9 mouse cellular contexts compared by ENCODE assay signal in genomic region chr1:135698451-135698921, GRCm38 (mm10). TPM values are rescaled to one million over a fixed set of nuclear protein-coding genes. Genes with fewer than 3 reads are reported as not detected.
A peak's percentile ranks its signal among the peaks of the same experiment; 100 is the strongest.
DNase-seq lines count a peak whose midpoint lies in the region; ATAC-seq lines count a peak whose summit lies in the region.
"Had no signal": no experiment of that assay in that cellular context is flagged by ENCODE, and none has a peak within 500 bp of the region (broad histone marks: within the 10 kb centered on the region; RNA-seq: fewer than 3 reads in every experiment).

No protein-coding gene starts in this region.

- H3K27ac ChIP-seq in kidney, embryonic 15.5 days: peak overlapping the region; percentile 51; the same call in 1 of the 2 replicates
- peak overlapping the region; percentile 44 for H3K27ac ChIP-seq in embryonic facial prominence, embryonic 13.5 days
- no peak overlapping the region for H3K27ac ChIP-seq in intestine, embryonic 15.5 days
- H3K27ac ChIP-seq in neural tube, embryonic 14.5 days (ENCODE audit: low read depth, low read length): no peak overlapping the region

- peaks cover 3% of the 10 kb centered on the region; the same call in 1 of the 2 replicates for H3K27me3 ChIP-seq in kidney, embryonic 15.5 days
- peaks cover 5% of the 10 kb centered on the region; the same call in 1 of the 2 replicates for H3K27me3 ChIP-seq in embryonic facial prominence, embryonic 13.5 days
- H3K27me3 ChIP-seq in intestine, embryonic 15.5 days (replicated peaks): peaks cover 2% of the 10 kb centered on the region; the same call in 1 of the 2 replicates
- H3K27me3 ChIP-seq in neural tube, embryonic 14.5 days (ENCODE audit: control insufficient read depth, insufficient read depth, low read length): no peaks in the 10 kb centered on the region

- 0 out of 2 replicates have a peak overlapping the region, but pooled peaks have one; percentile 24 for H3K9ac ChIP-seq in kidney, embryonic 15.5 days
- H3K9ac ChIP-seq in embryonic facial prominence, embryonic 13.5 days: peak overlapping the region; percentile 57
- H3K9ac ChIP-seq in intestine, embryonic 15.5 days: no peak overlapping the region
- no peak overlapping the region for H3K9ac ChIP-seq in neural tube, embryonic 14.5 days (replicated peaks; ENCODE audit: low read depth, low read length)

- H3K4me2 ChIP-seq in kidney, embryonic 15.5 days: peak overlapping the region; percentile 71
- peak overlapping the region; percentile 71 for H3K4me2 ChIP-seq in embryonic facial prominence, embryonic 13.5 days
- peak overlapping the region; percentile 84 for H3K4me2 ChIP-seq in intestine, embryonic 15.5 days (replicated peaks)
- H3K4me2 ChIP-seq in neural tube, embryonic 14.5 days (ENCODE audit: low read depth, low read length): peak overlapping the region; percentile 57

- no peak for DNase-seq in kidney, postnatal 10 days
- no peak for DNase-seq in ovary, postnatal 10 days (ENCODE audit: low spot score)
- no peak for DNase-seq in right cerebral cortex, adult 18-20 months
- DNase-seq in ovary, postnatal 36 days (ENCODE audit: low spot score): no peak
- DNase-seq: thymus, postnatal 4 days had no signal

- H3K36me3 ChIP-seq in kidney, embryonic 15.5 days: no peaks in the 10 kb centered on the region
- no peaks in the 10 kb centered on the region for H3K36me3 ChIP-seq in embryonic facial prominence, embryonic 13.5 days
- no peaks in the 10 kb centered on the region for H3K36me3 ChIP-seq in intestine, embryonic 15.5 days
- no peaks in the 10 kb centered on the region for H3K36me3 ChIP-seq in neural tube, embryonic 14.5 days (ENCODE audit: control insufficient read depth, insufficient read depth, low read length)

- H3K4me3 ChIP-seq in kidney, embryonic 15.5 days (replicated peaks): peak overlapping the region; percentile 36
- peak overlapping the region; percentile 35 for H3K4me3 ChIP-seq in embryonic facial prominence, embryonic 13.5 days
- no peak overlapping the region for H3K4me3 ChIP-seq in intestine, embryonic 15.5 days (replicated peaks)
- H3K4me3 ChIP-seq in neural tube, embryonic 14.5 days (ENCODE audit: low read depth, low read length): no peak overlapping the region

- WGBS in kidney, embryonic 15.5 days: 9% methylated on average over 11 of the region's 11 CpGs
- 2% methylated on average over 11 of the region's 11 CpGs for WGBS in embryonic facial prominence, embryonic 13.5 days
- WGBS in intestine, embryonic 15.5 days: 24% methylated on average over 11 of the region's 11 CpGs
- WGBS in neural tube, embryonic 14.5 days: 6% methylated on average over 11 of the region's 11 CpGs

- ATAC-seq in kidney, embryonic 15.5 days (replicated peaks; ENCODE audit: low FRiP score): 0 out of 2 replicates have a peak, but pooled peaks have one; percentile 14
- no peak for ATAC-seq in embryonic facial prominence, embryonic 13.5 days (ENCODE audit: insufficient number of reproducible peaks, insufficient read depth, low FRiP score, low TSS enrichment, low read depth)
- ATAC-seq in intestine, embryonic 15.5 days: no peak
- ATAC-seq in neural tube, embryonic 14.5 days (ENCODE audit: low read depth): no peak

- peaks cover 32% of the 10 kb centered on the region for H3K4me1 ChIP-seq in kidney, embryonic 15.5 days
- H3K4me1 ChIP-seq in embryonic facial prominence, embryonic 13.5 days: peaks cover 27% of the 10 kb centered on the region
- peaks cover 17% of the 10 kb centered on the region for H3K4me1 ChIP-seq in intestine, embryonic 15.5 days (replicated peaks)
- no peaks in the 10 kb centered on the region for H3K4me1 ChIP-seq in neural tube, embryonic 14.5 days (ENCODE audit: control insufficient read depth, insufficient read depth, low read length)

- no peaks in the 10 kb centered on the region for H3K9me3 ChIP-seq in kidney, embryonic 15.5 days (replicated peaks)
- 0 out of 2 replicates have a peak, but pooled peaks cover 2% of the 10 kb centered on the region for H3K9me3 ChIP-seq in embryonic facial prominence, embryonic 13.5 days
- H3K9me3 ChIP-seq in intestine, embryonic 15.5 days: no peaks in the 10 kb centered on the region
- H3K9me3 ChIP-seq in neural tube, embryonic 14.5 days (ENCODE audit: control insufficient read depth, low read length): no peaks in the 10 kb centered on the region

RNA-seq across cellular contexts. Expression of gene Csrp1, which starts 21.4 kb away (rescaled TPM):
- 119 and 137 TPM in 2 replicates for polyA plus RNA-seq in kidney, embryonic 15.5 days (2015; fragmentation: Nextera tagmentation; extraction: Ambion mirVana)
- 77.0 and 79.3 TPM in 2 replicates for polyA plus RNA-seq in embryonic facial prominence, embryonic 13.5 days (2015; fragmentation: Nextera tagmentation; extraction: Ambion mirVana)
- polyA plus RNA-seq in intestine, embryonic 15.5 days (2015; fragmentation: Nextera tagmentation; extraction: Ambion mirVana): 203 and 215 TPM in 2 replicates
- 11.7 and 17.9 TPM in 2 replicates for polyA plus RNA-seq in neural tube, embryonic 14.5 days (2014; fragmentation: Nextera tagmentation; extraction: Ambion mirVana)

Comparison
In these comparisons a context has a peak if more than half of its experiments do, and no peak if none do; other contexts are left out.
1. H3K27ac ChIP-seq: peak in kidney, embryonic 15.5 days (single experiment) and embryonic facial prominence, embryonic 13.5 days (single experiment); none in intestine, embryonic 15.5 days (single experiment) and neural tube, embryonic 14.5 days (single experiment).
2. H3K4me3 ChIP-seq: peak in kidney, embryonic 15.5 days (single experiment) and embryonic facial prominence, embryonic 13.5 days (single experiment); none in intestine, embryonic 15.5 days (single experiment) and neural tube, embryonic 14.5 days (single experiment).
3. H3K9ac ChIP-seq: peak in kidney, embryonic 15.5 days (single experiment) and embryonic facial prominence, embryonic 13.5 days (single experiment); none in intestine, embryonic 15.5 days (single experiment) and neural tube, embryonic 14.5 days (single experiment).
4. Peak in every context shown above with its lines, with median percentiles within 50 percentile points of each other: H3K4me2 ChIP-seq.